Mouse (Mus musculus) ES-Bruce4 (cell line): ENCODE results near the gene Gm7879. TPM values are rescaled to one million over a fixed set of nuclear protein-coding genes. Genes with fewer than 3 reads are reported as not detected.

Experiments used
- H3K27ac ChIP-seq: 2 replicates; pipeline ENCODE4 v1.5.1; 2012; ENCODE audit warnings: low read length, inconsistent platforms; ENCODE audit not compliant: insufficient read depth
- H3K27me3 ChIP-seq: 2 replicates; pipeline ENCODE4 v1.6.1; 2012; ENCODE audit warnings: mild to moderate bottlenecking, low read length, inconsistent platforms; ENCODE audit not compliant: control insufficient read depth, poor library complexity, insufficient read depth, severe bottlenecking
- H3K36me3 ChIP-seq: 2 replicates; pipeline ENCODE4 v1.6.1; 2012; ENCODE audit warnings: inconsistent platforms, mild to moderate bottlenecking, low read length, moderate library complexity; ENCODE audit not compliant: control insufficient read depth, poor library complexity, insufficient read depth, severe bottlenecking
- H3K4me1 ChIP-seq: one replicate; pipeline ENCODE4 v1.8.1; 2011; ENCODE audit warnings: low read length; ENCODE audit not compliant: control insufficient read depth, insufficient read depth
- H3K4me3 ChIP-seq: 2 replicates; pipeline ENCODE4 v1.5.1; 2011; ENCODE audit warnings: low read depth, mild to moderate bottlenecking, low read length
- H3K9ac ChIP-seq: 2 replicates; pipeline ENCODE4 v1.6.1; 2012; ENCODE audit warnings: low read depth, mild to moderate bottlenecking, inconsistent platforms; ENCODE audit not compliant: poor library complexity, severe bottlenecking
- H3K9me3 ChIP-seq: replicated peaks from 2 replicates; pipeline ENCODE4 v1.6.1; 2012; ENCODE audit warnings: mild to moderate bottlenecking, low read length, inconsistent platforms; ENCODE audit not compliant: control insufficient read depth, poor library complexity, insufficient read depth, severe bottlenecking
- CTCF ChIP-seq: IDR thresholded peaks from one replicate; pipeline ENCODE4 v1.8.1; 2011; ENCODE audit warnings: low read depth, low read length
- EP300 ChIP-seq: IDR thresholded peaks from 2 replicates; pipeline ENCODE4 v1.6.1; 2011; ENCODE audit warnings: low read depth, low read length; ENCODE audit not compliant: insufficient read depth
- POLR2A ChIP-seq: IDR thresholded peaks from one replicate; pipeline ENCODE4 v1.8.1; 2011; ENCODE audit warnings: low read length; ENCODE audit not compliant: insufficient read depth
- polyA plus RNA-seq: library from polyadenylated mRNA; stranded (reverse); fragments of >200 nt; gene quantifications from 2 replicates; pipeline ENCODE4 v1.2.4, GENCODE M21; 2011; ENCODE audit warnings: low read depth; ENCODE audit not compliant: missing spikeins, insufficient read depth, insufficient read length

Gm7879 gene
- polyA plus RNA-seq, 1 experiment, result not detected

GRCm38 (mm10) chr5:43959884-43960440 is 47.0 kb downstream of the Gm7879 start:
- H3K9me3 ChIP-seq, result peaks cover 12% of the 10 kb centered on the region
- H3K27me3 ChIP-seq, result no peaks in the 10 kb centered on the region
- H3K9ac ChIP-seq, result no peak overlapping the region
- no peak overlapping the region for H3K27ac ChIP-seq
- H3K4me1 ChIP-seq, result no peaks in the 10 kb centered on the region
- TF ChIP-seq EP300, result no peak
- TF ChIP-seq POLR2A, result no peak
- no peak for TF ChIP-seq CTCF
- no peak overlapping the region for H3K4me3 ChIP-seq
- no peaks in the 10 kb centered on the region for H3K36me3 ChIP-seq

GRCm38 (mm10) chr5:43961056-43961455 is 48.1 kb downstream of the Gm7879 start:
- Histone ChIP-seq H3K4me3 (no peak overlapping the region), H3K9me3 (peaks cover 12% of the 10 kb centered on the region), H3K27me3 (no peaks in the 10 kb centered on the region), H3K36me3 (no peaks in the 10 kb centered on the region), H3K4me1 (no peaks in the 10 kb centered on the region), H3K9ac (no peak overlapping the region), H3K27ac (no peak overlapping the region)
- TF ChIP-seq EP300, result no peak
- TF ChIP-seq CTCF, result no peak
- TF ChIP-seq POLR2A, result no peak

Other genes starting within 250 kb of the Gm7879 start
- 2.2 and 6.2 TPM in 2 replicates for gene Bst1, start 94.3 kb upstream of the Gm7879 start, polyA plus RNA-seq
- 89.0 and 98.2 TPM in 2 replicates for gene Fbxl5, start 91.5 kb upstream of the Gm7879 start, polyA plus RNA-seq
- gene Cd38, start 44.6 kb upstream of the Gm7879 start, polyA plus RNA-seq, result 4.9 and 6.3 TPM in 2 replicates
- 34.8 and 36.9 TPM in 2 replicates for gene Fgfbp1, start 68.6 kb downstream of the Gm7879 start, polyA plus RNA-seq
- 33.6 and 44.5 TPM in 2 replicates for gene Prom1, start 188.9 kb downstream of the Gm7879 start, polyA plus RNA-seq